Mouse (Mus musculus) kidney, adult 2 months (tissue): ENCODE measurements at regions not wholly inside any gene's neighbourhood (a gene's known extent, or its start where the extent isn't known, plus 50 kb on each side); places are given as distances from the start of the nearest gene placed in this dataset.

Experiments
- CTCF ChIP-seq: fragments of 200-500 bp; conservative IDR thresholded peaks from 2 replicates; pipeline ENCODE4 v1.5.1; 2011; ENCODE audit warnings: low read depth, mild to moderate bottlenecking, control low read depth, low read length, moderate library complexity, mixed read lengths; ENCODE audit not compliant: insufficient read depth, insufficient read length
- POLR2A ChIP-seq: fragments of 200-500 bp; IDR thresholded peaks from one replicate; pipeline ENCODE4 v1.6.1; 2011; ENCODE audit warnings: low read depth, low read length, control low read depth

DNA sequence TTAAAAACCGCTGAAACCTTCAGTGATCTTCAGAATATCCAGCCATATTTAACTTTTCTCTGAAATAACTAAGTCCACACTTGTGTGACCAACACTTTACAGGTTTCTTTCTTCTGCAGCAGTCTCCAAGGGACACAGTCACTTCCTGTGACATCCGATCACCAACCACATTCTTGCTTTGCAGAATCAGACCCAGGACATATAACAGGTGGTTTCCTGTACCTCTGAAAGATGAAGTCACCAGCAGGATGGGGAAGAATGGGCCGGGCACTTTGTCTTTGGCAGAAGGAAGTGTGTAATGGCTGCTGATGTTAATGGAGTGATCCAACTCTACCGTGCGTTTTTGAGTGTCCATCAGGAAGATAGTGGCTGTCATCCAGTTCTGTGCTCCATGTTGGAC lies 103.5 kb upstream of the Vav3 start:
- TF ChIP-seq CTCF, result no peak
- TF ChIP-seq POLR2A, result no peak
